Mouse (Mus musculus) thymus, adult 18-20 months (tissue): Measurements from ENCODE around the gene Pi4ka.

Experiments used
- DNase-seq, 2 experiments: peaks; one replicate each; pipeline ENCODE4 v3.0.0; 2022; ENCODE audit warnings: mixed read lengths in 2 of 2

The Pi4ka gene

GRCm38 (mm10) chr16:17405736-17406443 lies at the start of gene Pi4ka, which contains the start of gene Snap29:
Gene Pi4ka, minus strand, starts transcription at chr16:17406314.
Gene Snap29, plus strand, starts transcription at chr16:17405986.
- peak; percentile 99 to 100 for DNase-seq

DNA sequence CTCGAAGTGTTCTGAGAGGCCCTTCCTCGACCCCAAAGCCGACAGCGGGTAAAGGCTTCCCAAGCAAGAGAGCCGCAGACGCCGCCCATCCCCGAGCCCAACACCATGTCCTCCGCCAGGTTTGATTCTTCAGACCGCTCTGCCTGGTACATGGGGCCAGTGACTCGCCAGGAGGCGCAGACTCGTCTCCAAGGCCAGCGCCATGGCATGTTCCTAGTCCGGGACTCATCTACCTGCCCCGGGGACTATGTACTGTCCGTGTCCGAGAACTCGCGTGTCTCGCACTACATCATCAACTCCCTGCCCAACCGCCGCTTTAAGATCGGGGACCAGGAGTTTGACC lies 46.2 kb upstream of the Pi4ka start:
- peak; percentile 40 to 44 for DNase-seq

- DNase-seq = peak; percentile 97 to 98
These were observed 45.6 kb upstream of the Pi4ka start, which contains the start of gene Crkl for GRCm38 (mm10) chr16:17451541-17452372. Gene Crkl, plus strand, starts transcription at chr16:17451987.

- no peak for DNase-seq
These were observed 26.5 kb upstream of the Pi4ka start for GRCm38 (mm10) chr16:17432576-17432975.

GRCm38 (mm10) chr16:17423021-17423420 lies 16.9 kb upstream of the Pi4ka start:
- no peak for DNase-seq

GRCm38 (mm10) chr16:17410209-17410608 lies 4.1 kb upstream of the Pi4ka start:
- no peak for DNase-seq

- no peak for DNase-seq
These were observed 2.9 kb upstream of the Pi4ka start for GRCm38 (mm10) chr16:17409046-17409445.

GRCm38 (mm10) chr16:17406512-17407231 lies 558 bp upstream of the Pi4ka start:
- no peak for DNase-seq

- DNase-seq = no peak
These were observed 830 bp downstream of the Pi4ka start for GRCm38 (mm10) chr16:17405271-17405696.

DNA sequence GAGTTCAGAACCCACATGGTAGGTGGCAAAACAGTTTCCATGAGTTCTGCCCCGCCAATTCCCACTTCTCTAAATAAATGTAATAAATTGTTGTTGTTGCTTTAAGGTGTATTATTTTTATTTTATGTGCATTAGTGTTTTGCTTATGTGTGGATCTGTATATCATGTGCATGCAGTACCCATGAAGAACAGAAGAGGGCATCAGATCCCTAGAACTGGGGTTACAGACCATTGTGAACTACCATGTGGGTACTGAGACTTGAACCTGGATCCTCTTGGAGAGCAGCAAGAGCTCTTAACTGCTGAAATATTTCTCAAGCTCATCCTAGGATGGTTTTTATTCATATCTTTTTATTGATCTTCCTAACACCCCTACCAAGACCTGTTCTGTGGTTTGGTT lies 3.3 kb downstream of the Pi4ka start:
- DNase-seq = no peak

DNA sequence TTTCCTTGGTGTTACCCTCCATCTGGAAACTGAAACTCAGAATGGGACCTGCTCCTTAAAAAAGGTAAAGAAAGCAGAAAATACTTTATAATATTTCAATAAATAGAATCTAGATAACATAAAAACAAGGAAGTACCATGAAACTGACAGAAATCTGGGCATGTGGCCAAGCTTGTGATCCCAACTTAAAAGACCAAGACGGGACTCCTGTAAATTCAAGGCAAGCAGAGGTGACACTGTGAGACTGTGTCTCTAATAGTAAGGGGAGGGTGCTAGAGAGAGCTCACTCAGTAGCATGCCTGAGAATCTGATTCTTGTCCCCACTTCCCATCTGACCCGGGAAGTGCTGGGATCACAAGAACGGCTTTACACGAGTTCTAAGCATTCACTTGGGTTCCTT lies 13.3 kb downstream of the Pi4ka start:
- no peak for DNase-seq

GRCm38 (mm10) chr16:17383594-17384326 lies 22.4 kb downstream of the Pi4ka start:
- no peak for DNase-seq

GRCm38 (mm10) chr16:17382306-17382705 lies 23.8 kb downstream of the Pi4ka start:
- DNase-seq = no peak

GRCm38 (mm10) chr16:17358787-17359186 lies 47.3 kb downstream of the Pi4ka start:
- no peak for DNase-seq

DNA sequence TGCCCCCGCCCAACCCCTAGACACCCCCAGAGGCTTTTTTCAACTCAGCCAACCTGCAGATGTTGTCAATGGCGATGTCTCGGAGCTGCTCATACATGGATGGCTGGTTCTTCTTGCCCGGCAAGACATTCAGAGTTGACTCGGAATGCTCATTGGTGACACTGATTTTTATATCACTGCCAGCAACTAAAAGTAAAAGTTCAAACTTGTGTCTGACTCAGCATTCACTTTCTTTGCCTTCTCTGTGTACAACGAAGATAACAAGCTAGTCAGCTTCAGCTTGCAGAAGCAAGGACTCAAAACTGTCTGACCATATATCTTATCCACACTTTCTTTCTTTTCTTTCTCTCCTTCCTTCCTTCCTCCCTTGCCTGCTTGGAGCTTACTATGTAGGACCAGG lies 50.1 kb downstream of the Pi4ka start:
- no peak for DNase-seq

- DNase-seq = no peak
These were observed 59.3 kb downstream of the Pi4ka start for GRCm38 (mm10) chr16:17346766-17347165.

DNA sequence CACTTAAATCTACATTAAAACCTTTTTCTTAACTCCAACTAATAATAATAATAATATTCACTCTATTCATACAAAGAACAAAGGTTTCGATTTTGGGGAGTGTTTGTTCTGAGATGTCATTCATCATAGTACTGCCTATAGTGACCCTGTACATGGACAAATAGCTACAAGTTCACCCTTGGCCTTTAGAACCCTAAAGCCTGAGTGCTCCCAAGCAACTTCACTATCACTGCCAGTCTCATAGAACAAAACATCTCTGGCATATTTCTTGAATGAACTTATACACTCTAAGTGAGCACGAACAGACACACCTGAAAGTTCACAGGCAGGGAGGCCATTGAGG lies 60.3 kb downstream of the Pi4ka start:
- DNase-seq = no peak

GRCm38 (mm10) chr16:17345141-17345812 lies 60.8 kb downstream of the Pi4ka start:
- DNase-seq = no peak

DNA sequence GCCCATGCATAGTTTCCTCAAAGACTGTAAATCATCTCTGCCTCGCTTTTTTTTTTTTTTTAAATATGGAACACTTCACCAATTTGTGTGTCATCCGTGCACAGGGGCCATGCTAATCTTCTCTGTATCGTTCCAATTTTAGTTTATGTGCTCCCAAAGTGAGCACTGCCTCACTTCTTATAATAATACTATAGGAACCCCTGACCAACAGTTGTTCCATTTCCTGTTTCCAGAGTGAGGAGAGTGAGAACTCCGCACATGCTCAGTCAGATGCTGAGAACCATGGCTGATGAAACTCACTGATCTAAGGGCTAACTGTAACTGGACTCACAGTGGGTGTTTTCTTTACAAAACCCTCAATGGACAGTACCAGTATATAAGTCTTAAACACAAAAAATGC lies 64.3 kb downstream of the Pi4ka start:
- DNase-seq = no peak

DNA sequence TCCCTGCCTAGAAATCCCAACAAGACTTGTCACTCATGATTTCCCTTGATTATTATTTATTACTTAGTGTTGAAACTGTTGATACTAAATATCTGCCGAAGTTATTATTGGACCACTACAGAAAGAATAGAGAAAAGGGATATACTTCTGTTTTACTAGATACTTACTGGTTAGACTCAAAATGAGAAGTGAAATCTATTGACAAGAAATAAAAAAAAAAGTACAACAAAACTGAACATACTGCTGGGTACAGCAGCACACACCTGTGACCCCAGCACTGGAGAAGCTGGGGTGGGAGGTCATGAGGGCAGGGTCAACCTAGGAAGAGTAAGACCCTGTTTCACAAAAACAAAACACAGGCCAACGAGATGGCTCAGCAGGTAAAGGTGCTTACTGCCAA lies 65.4 kb downstream of the Pi4ka start:
- no peak for DNase-seq

GRCm38 (mm10) chr16:17339701-17340100 lies 66.4 kb downstream of the Pi4ka start:
- DNase-seq = no peak

DNA sequence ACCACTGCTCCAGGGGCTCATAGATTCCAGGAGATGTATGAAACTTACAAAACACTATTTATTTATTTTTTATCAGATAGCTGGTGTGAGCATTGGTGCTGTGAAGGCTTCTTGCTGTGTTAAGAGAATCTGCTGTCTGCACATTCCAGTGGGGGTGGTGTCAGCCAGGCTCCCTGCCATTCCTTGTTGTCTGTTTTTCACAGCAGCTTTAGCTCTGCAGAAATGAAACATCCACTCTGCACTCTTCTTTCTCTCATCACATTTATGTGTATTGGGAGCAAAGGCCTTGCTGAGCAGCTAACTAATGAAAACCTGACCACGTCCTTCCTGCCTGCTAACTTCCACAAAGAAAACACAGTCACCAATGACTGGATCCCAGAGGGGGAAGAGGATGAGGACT lies 70.0 kb downstream of the Pi4ka start:
- DNase-seq = no peak
